Mouse (Mus musculus) heart, embryonic 13.5 days (tissue): ENCODE data around the gene Pde10a. TPM values are rescaled to one million over a fixed set of nuclear protein-coding genes. Genes with fewer than 3 reads are reported as not detected.

Experiments used
- ATAC-seq: fragments of 200-750 bp; cut with Nextera tagmentation; 2 replicates; pipeline ENCODE4 v1.8.0; 2017; ENCODE audit warnings: moderate TSS enrichment; ENCODE audit not compliant: insufficient number of reproducible peaks, low FRiP score, low TSS enrichment; ENCODE audit errors: extremely low read depth
- H3K27ac ChIP-seq: fragments of 300-500 bp; sonication (generic); replicated peaks from 2 replicates; pipeline ENCODE4 v1.5.1; 2015; ENCODE audit warnings: moderate library complexity, mild to moderate bottlenecking, inconsistent platforms
- H3K27me3 ChIP-seq: fragments of 300-500 bp; sonication (generic); replicated peaks from 2 replicates; pipeline ENCODE4 v1.6.1; 2015; ENCODE audit warnings: mild to moderate bottlenecking, inconsistent platforms
- H3K36me3 ChIP-seq: fragments of 300-500 bp; sonication (generic); 2 replicates; pipeline ENCODE4 v1.6.1; 2015; ENCODE audit warnings: mild to moderate bottlenecking, inconsistent platforms
- H3K4me1 ChIP-seq: fragments of 300-500 bp; sonication (generic); 2 replicates; pipeline ENCODE4 v1.6.1; 2015; ENCODE audit warnings: inconsistent platforms
- H3K4me2 ChIP-seq: fragments of 300-500 bp; sonication (generic); 2 replicates; pipeline ENCODE4 v1.6.1; 2015; ENCODE audit warnings: inconsistent platforms, mild to moderate bottlenecking, moderate library complexity
- H3K4me3 ChIP-seq: fragments of 300-500 bp; sonication (generic); 2 replicates; pipeline ENCODE4 v1.5.1; 2015; ENCODE audit warnings: moderate library complexity, mild to moderate bottlenecking, inconsistent platforms
- H3K9ac ChIP-seq: fragments of 300-500 bp; sonication (generic); 2 replicates; pipeline ENCODE4 v1.6.1; 2015; ENCODE audit warnings: inconsistent platforms, mild to moderate bottlenecking, moderate library complexity
- H3K9me3 ChIP-seq: fragments of 300-500 bp; sonication (generic); 2 replicates; pipeline ENCODE4 v1.6.1; 2016; ENCODE audit warnings: inconsistent platforms
- whole genome bisulfite sequencing: fragments of 180-500 bp; shearing (Covaris S2); methylation state at CpG from one replicate; pipeline ENCODE4 v1.1.7; 2015; ENCODE audit warnings: mixed read lengths; 5-methylcytosine and 5-hydroxymethylcytosine counted together
- polyA plus RNA-seq: library from polyadenylated mRNA; unstranded; fragments of >200 nt; fragmentation: Nextera tagmentation; extraction: Ambion mirVana; gene quantifications from 2 replicates; pipeline ENCODE4 v1.2.1, GENCODE M21; 2015

The Pde10a gene
- polyA plus RNA-seq, 1 experiment from 2014 or later, result 1.1 TPM

DNA sequence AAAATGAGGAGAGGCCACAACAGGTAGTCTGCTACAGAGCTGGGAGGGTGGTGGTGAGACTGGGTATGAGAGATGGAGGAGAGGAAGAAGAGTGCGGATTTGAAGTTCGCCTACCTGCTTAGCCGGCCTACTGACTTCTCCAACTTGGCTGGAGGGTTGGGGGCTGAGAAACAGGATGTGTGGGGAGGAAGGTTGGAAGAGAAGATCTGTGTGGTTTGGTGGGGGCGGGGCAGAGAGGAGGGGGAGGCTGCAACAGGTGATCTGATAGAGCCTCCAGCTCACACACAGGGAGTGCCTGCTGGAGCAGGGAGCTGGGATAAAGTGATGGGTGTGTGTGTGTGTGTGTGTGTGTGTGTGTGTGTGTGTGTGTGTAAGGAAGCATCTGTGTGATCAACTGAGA lies 479.3 kb downstream of the Pde10a start:
- Histone ChIP-seq H3K27me3 (no peaks in the 10 kb centered on the region), H3K4me3 (no peak overlapping the region), H3K36me3 (no peaks in the 10 kb centered on the region), H3K9me3 (no peaks in the 10 kb centered on the region), H3K4me2 (no peak overlapping the region), H3K27ac (no peak overlapping the region), H3K4me1 (no peaks in the 10 kb centered on the region), H3K9ac (no peak overlapping the region)
- ATAC-seq, result no peak
- 68% methylated on average over 4 of the region's 4 CpGs for whole genome bisulfite sequencing

DNA sequence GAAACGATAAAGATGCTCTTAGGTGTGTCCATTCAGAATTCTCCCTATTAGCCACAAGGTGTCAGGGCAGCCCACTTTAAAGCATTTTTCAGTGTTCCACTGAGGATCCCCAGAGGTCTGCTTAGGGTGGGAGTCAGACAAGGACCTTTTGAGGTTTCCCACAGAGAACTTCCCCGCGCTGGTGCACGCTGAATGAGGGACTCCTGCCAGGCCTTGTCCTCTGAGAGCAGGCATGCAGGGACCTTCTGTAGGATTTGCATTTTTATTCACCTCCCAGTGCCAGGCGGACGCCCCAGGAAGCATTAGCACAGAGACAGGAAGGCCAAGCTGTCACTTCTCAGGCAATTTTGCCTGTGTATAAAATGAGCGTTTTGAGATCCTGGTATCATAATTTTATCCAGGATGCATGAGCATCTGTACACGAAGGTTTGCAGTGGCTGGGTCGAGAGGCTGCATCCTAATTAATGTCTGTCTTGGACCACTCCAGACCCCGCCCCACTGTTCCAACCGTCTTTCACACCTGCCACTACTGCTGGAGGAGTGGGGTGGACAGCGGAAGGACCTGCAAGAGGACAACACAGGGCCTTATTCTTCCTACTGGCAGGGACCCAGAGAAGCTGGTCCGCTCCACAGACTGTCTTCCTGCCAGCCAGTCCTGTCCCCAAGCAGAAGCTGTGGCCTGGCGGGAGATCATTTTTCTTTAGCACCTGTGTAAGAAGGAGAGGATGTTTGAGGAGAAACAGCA lies 498.2 kb downstream of the Pde10a start:
- H3K9me3 ChIP-seq, result no peaks in the 10 kb centered on the region
- peaks cover 8% of the 10 kb centered on the region; the same call in 1 of the 2 replicates for H3K27me3 ChIP-seq
- ATAC-seq, result no peak
- no peak overlapping the region for H3K4me2 ChIP-seq
- no peaks in the 10 kb centered on the region for H3K36me3 ChIP-seq
- no peak overlapping the region for H3K27ac ChIP-seq
- WGBS, result 33% methylated on average over 14 of the region's 14 CpGs
- no peak overlapping the region for H3K4me3 ChIP-seq
- H3K9ac ChIP-seq, result no peak overlapping the region
- H3K4me1 ChIP-seq, result no peaks in the 10 kb centered on the region

DNA sequence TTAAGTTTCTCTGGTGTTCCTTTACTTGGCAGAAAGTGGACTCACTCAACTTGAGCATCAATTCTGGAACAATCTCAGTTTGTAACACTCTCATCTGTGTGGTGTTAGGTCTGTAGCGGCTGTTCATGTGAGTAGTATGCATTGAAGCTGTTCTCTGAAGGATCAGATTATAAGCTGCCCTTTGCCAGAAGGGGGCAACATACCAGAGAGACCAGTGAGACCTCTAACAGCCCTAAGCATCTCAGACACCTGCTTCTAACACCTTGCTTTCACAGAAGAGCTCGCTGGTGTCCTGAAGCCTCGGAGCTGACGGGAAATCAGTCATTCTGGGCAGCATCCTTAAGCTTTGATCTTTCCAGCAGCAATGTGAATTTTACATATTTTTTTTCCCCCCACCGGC lies 505.0 kb downstream of the Pde10a start:
- peaks cover 4% of the 10 kb centered on the region for H3K4me1 ChIP-seq
- H3K9ac ChIP-seq, result no peak overlapping the region
- no peak overlapping the region for H3K27ac ChIP-seq
- peaks cover 27% of the 10 kb centered on the region for H3K27me3 ChIP-seq
- ATAC-seq, result no peak
- no peak overlapping the region for H3K4me2 ChIP-seq
- H3K9me3 ChIP-seq, result no peaks in the 10 kb centered on the region
- H3K4me3 ChIP-seq, result no peak overlapping the region
- no peaks in the 10 kb centered on the region for H3K36me3 ChIP-seq
- WGBS, result 57% methylated on average over 5 of the region's 5 CpGs

GRCm38 (mm10) chr17:9031241-9032141 lies 506.3 kb downstream of the Pde10a start:
- ATAC-seq, result no peak; the same call in 1 of the 2 replicates
- peak overlapping the region; percentile 64 for H3K4me2 ChIP-seq
- peak overlapping the region; percentile 57 for H3K9ac ChIP-seq
- peak overlapping the region; percentile 30 for H3K4me3 ChIP-seq
- no peaks in the 10 kb centered on the region for H3K9me3 ChIP-seq
- H3K27me3 ChIP-seq, result peaks cover 25% of the 10 kb centered on the region
- no peaks in the 10 kb centered on the region for H3K36me3 ChIP-seq
- H3K4me1 ChIP-seq, result peaks cover 4% of the 10 kb centered on the region
- 17% methylated on average over 24 of the region's 24 CpGs for WGBS
- H3K27ac ChIP-seq, result no peak overlapping the region

- H3K4me1 ChIP-seq, result peaks cover 4% of the 10 kb centered on the region
- H3K36me3 ChIP-seq, result no peaks in the 10 kb centered on the region
- no peak for ATAC-seq
- H3K4me2 ChIP-seq, result peak overlapping the region; percentile 64
- H3K27ac ChIP-seq, result no peak overlapping the region
- no peak overlapping the region for H3K4me3 ChIP-seq
- WGBS, result 67% methylated on average over 6 of the region's 6 CpGs
- H3K9ac ChIP-seq, result no peak overlapping the region
- no peaks in the 10 kb centered on the region for H3K9me3 ChIP-seq
- peaks cover 25% of the 10 kb centered on the region for H3K27me3 ChIP-seq
Observed at GRCm38 (mm10) chr17:9032362-9033044, 507.3 kb downstream of the Pde10a start.

- Histone ChIP-seq H3K36me3 (no peaks in the 10 kb centered on the region), H3K27ac (no peak overlapping the region), H3K9me3 (no peaks in the 10 kb centered on the region), H3K4me2 (no peak overlapping the region), H3K9ac (no peak overlapping the region), H3K27me3 (peaks cover 25% of the 10 kb centered on the region), H3K4me1 (peaks cover 4% of the 10 kb centered on the region), H3K4me3 (no peak overlapping the region)
- 68% methylated on average over 5 of the region's 5 CpGs for WGBS
- ATAC-seq, result no peak
Observed at GRCm38 (mm10) chr17:9033511-9033910, 508.3 kb downstream of the Pde10a start.

DNA sequence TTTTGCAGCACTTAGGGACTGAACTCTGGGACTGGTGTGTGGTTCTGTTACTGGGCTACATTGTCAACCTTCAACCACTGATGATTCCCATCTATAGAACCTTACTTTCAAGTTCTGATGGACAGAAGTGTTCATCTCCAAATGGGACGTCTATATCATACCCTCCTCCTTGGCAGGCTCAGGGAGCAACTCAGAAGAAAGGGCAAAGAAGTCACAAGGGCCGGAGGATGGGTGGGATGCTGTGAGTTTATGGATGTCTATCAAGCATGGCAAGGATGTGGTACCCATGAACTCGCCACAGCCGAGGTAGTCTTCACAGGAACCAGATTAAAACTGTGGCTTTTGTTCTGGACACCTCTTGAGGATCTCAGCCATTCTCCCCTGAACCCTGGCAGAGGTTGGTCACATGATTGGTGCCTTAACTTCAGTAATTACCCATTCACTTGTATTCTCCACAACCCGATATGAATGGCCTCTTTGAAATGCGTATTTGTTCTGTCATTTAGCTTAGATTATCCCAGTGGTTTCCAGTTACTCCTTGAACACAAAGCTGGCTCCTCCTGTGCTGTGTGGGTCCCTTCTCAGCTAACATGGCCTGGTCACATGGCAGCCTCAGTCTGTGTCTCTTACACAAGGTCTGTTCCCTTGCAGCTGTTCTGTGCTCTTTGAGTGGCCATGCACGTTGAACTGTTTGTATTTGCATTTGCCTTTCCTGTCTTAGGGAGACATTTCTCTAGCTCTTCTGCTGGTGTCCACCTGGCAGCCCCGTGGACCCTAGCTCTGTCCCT lies 510.6 kb downstream of the Pde10a start:
- Histone ChIP-seq H3K36me3 (no peaks in the 10 kb centered on the region), H3K9ac (no peak overlapping the region), H3K4me2 (no peak overlapping the region), H3K4me1 (peaks cover 4% of the 10 kb centered on the region), H3K27ac (no peak overlapping the region), H3K4me3 (no peak overlapping the region), H3K9me3 (no peaks in the 10 kb centered on the region), H3K27me3 (peaks cover 25% of the 10 kb centered on the region)
- no peak for ATAC-seq
- 63% methylated on average over 8 of the region's 8 CpGs for WGBS

Other genes starting within 250 kb of the Pde10a start
- gene Mpc1, start 242.5 kb upstream of the Pde10a start, polyA plus RNA-seq, result 204 and 221 TPM in 2 replicates
- gene Sft2d1, start 214.3 kb upstream of the Pde10a start, polyA plus RNA-seq, result 59.1 and 68.9 TPM in 2 replicates
- 0.13 and 0.25 TPM in 2 replicates for gene Prr18, start 187.9 kb upstream of the Pde10a start, polyA plus RNA-seq
- 0.83 and 1.3 TPM in 2 replicates for gene T2, start 169.4 kb upstream of the Pde10a start, polyA plus RNA-seq
- 0.09 and 0.18 TPM in 2 replicates for gene T, start 90.9 kb upstream of the Pde10a start, polyA plus RNA-seq
- gene Gm17087, start 41.6 kb downstream of the Pde10a start, polyA plus RNA-seq, result not detected in 2 replicates